ENCODE assay signal across 8 mouse cellular contexts in genomic region chr16:50430515-50430877, GRCm38 (mm10). TPM values are rescaled to one million over a fixed set of nuclear protein-coding genes. Genes with fewer than 3 reads are reported as not detected.
A peak's percentile ranks its signal among the peaks of the same experiment; 100 is the strongest.
DNase-seq lines count a peak whose midpoint lies in the region; ATAC-seq and TF ChIP-seq lines count a peak whose summit lies in the region.

No protein-coding gene starts in this region.

- TF ChIP-seq CTCF in liver, adult 2 months (IDR thresholded peaks at IDR 0.05; ENCODE audit: low read depth, low read length) = no peak
- TF ChIP-seq CTCF in embryonic fibroblast, embryonic 13.5 days (IDR thresholded peaks at IDR 0.05; ENCODE audit: borderline replicate concordance, insufficient read depth, low read length) = no peak

- ATAC-seq in liver, embryonic 12.5 days = no peak

- 0 out of 2 replicates have a peak overlapping the region, but pooled peaks have one; percentile 17 for H3K9ac ChIP-seq in liver, adult 2 months (ENCODE audit: low read depth, low read length)
- H3K9ac ChIP-seq in liver, embryonic 12.5 days = peak overlapping the region; percentile 90

- no peak for TF ChIP-seq POLR2A in liver, adult 2 months (IDR thresholded peaks at IDR 0.05; ENCODE audit: extremely low read depth, insufficient read depth, low read length)
- no peak for TF ChIP-seq POLR2A in embryonic fibroblast, embryonic 13.5 days (IDR thresholded peaks at IDR 0.05; ENCODE audit: low read depth, low read length)

- no peaks in the 10 kb centered on the region for H3K27me3 ChIP-seq in liver, adult 2 months (ENCODE audit: control insufficient read depth, insufficient read depth, low read length)
- no peaks in the 10 kb centered on the region for H3K27me3 ChIP-seq in liver, embryonic 12.5 days (replicated peaks)

- H3K9me3 ChIP-seq in liver, embryonic 12.5 days (replicated peaks) = no peaks in the 10 kb centered on the region

- H3K4me3 ChIP-seq in liver, adult 2 months (ENCODE audit: insufficient read depth, low read depth, low read length) = peak overlapping the region; percentile 92
- peak overlapping the region; percentile 62 for H3K4me3 ChIP-seq in embryonic fibroblast, embryonic 13.5 days (ENCODE audit: insufficient read depth, low read length)
- peak overlapping the region; percentile 76 for H3K4me3 ChIP-seq in liver, embryonic 12.5 days

- peaks cover 5% of the 10 kb centered on the region; the same call in 1 of the 2 replicates for H3K4me1 ChIP-seq in liver, adult 2 months (ENCODE audit: control insufficient read depth, insufficient read depth, low read length)
- no peaks in the 10 kb centered on the region for H3K4me1 ChIP-seq in embryonic fibroblast, embryonic 13.5 days (ENCODE audit: control insufficient read depth, insufficient read depth, low read length)
- H3K4me1 ChIP-seq in liver, embryonic 12.5 days = peaks cover 19% of the 10 kb centered on the region

- 0 out of 2 replicates have a peak, but pooled peaks cover 4% of the 10 kb centered on the region for H3K79me2 ChIP-seq in liver, adult 2 months (ENCODE audit: control insufficient read depth, insufficient read depth, low read length)

- DNase-seq in liver, adult 2 months (ENCODE audit: extremely low read depth, low read depth, low spot score) = peak; percentile 17
- DNase-seq in liver = no peak
- DNase-seq in Muller cell, postnatal 12 days (ENCODE audit: inconsistent ontology term) = peak; percentile 72
- no peak for DNase-seq in right cerebral cortex, postnatal 10 days (ENCODE audit: low spot score in 2 of 2)
- no peak for DNase-seq in adrenal gland, adult 8-10 months
- no peak for DNase-seq in layer of hippocampus, adult 9-11 months

- no peak overlapping the region for H3K27ac ChIP-seq in liver, adult 2 months (replicated peaks; ENCODE audit: insufficient read depth, low read depth, low read length)
- H3K27ac ChIP-seq in embryonic fibroblast, embryonic 13.5 days (ENCODE audit: insufficient read depth, low read length) = peak overlapping the region; percentile 54
- peak overlapping the region; percentile 8; the same call in 1 of the 2 replicates for H3K27ac ChIP-seq in liver, embryonic 12.5 days

- peak overlapping the region; percentile 100 for H3K4me2 ChIP-seq in liver, embryonic 12.5 days

- 1% methylated on average over 12 of the region's 12 CpGs for WGBS in liver, adult 2 months
- WGBS in liver, embryonic 12.5 days (ENCODE audit: insufficient replicate concordance) = under 1% methylated on average over 12 of the region's 12 CpGs

- peaks cover 2% of the 10 kb centered on the region; the same call in 1 of the 2 replicates for H3K36me3 ChIP-seq in liver, adult 2 months (ENCODE audit: control insufficient read depth, insufficient read depth, low read length)
- 0 out of 2 replicates have a peak, but pooled peaks cover 4% of the 10 kb centered on the region for H3K36me3 ChIP-seq in liver, embryonic 12.5 days

RNA-seq across cellular contexts. Expression of gene Bbx, which starts 1.7 kb away (rescaled TPM):
- 8.6 and 9.7 TPM in 2 replicates for total RNA-seq in liver, adult 2 months (2014; rRNA removed)
- 1.6 and 2.0 TPM in 2 replicates for polyA plus RNA-seq in liver, adult 2 months (2012; rRNA removed)
- 44.0 and 47.4 TPM in 2 replicates for polyA plus RNA-seq in embryonic fibroblast, embryonic 13.5 days (2011; ENCODE audit: insufficient read length, low read depth, missing spikeins)
- 11.7 and 12.1 TPM in 2 replicates for polyA plus RNA-seq in liver, embryonic 12.5 days (2016; fragmentation: Nextera tagmentation; extraction: Ambion mirVana)
- 10 to 100 TPM; 43.8 to 50.6 (median 46.3) TPM for total RNA-seq in adrenal gland, adult 8-10 months (2022)

Comparison
In these comparisons a context has a peak if more than half of its experiments do, and no peak if none do; other contexts are left out.
1. DNase-seq: peak in liver, adult 2 months (single experiment) and Muller cell, postnatal 12 days (single experiment); none in liver (single experiment), right cerebral cortex, postnatal 10 days (0 of 2), adrenal gland, adult 8-10 months (single experiment) and layer of hippocampus, adult 9-11 months (single experiment).
2. Peak in every context shown above with its lines, with median percentiles within 50 percentile points of each other: H3K4me3 ChIP-seq.